Mouse (Mus musculus) C2C12 (cell line): ENCODE data around the gene Sec24b. TPM values are rescaled to one million over a fixed set of nuclear protein-coding genes. Genes with fewer than 3 reads are reported as not detected.

Experiments
- H3K27me3 ChIP-seq: one replicate; pipeline ENCODE4 v1.6.1; 2011; ENCODE audit not compliant: control insufficient read depth, insufficient read depth, insufficient read length
- H3K36me3 ChIP-seq: one replicate; pipeline ENCODE4 v1.6.1; 2011; ENCODE audit not compliant: control insufficient read depth, insufficient read depth
- H3K4me3 ChIP-seq: one replicate; pipeline ENCODE4 v1.5.1; 2011; ENCODE audit warnings: mild to moderate bottlenecking, control low read depth; ENCODE audit not compliant: poor library complexity, insufficient read depth, severe bottlenecking
- H3K79me2 ChIP-seq: one replicate; pipeline ENCODE4 v1.6.1; 2011; ENCODE audit not compliant: control insufficient read depth, insufficient read depth
- H3K79me3 ChIP-seq: one replicate; pipeline ENCODE4 v1.6.1; 2011; ENCODE audit warnings: low read depth, control low read depth
- H3ac ChIP-seq: one replicate; pipeline ENCODE3; 2011; ENCODE audit warnings: low read depth; ENCODE audit not compliant: control insufficient read depth, insufficient read length
- CEBPB ChIP-seq: IDR thresholded peaks from one replicate; pipeline ENCODE4 v1.6.1; 2011; ENCODE audit warnings: low read depth, mild to moderate bottlenecking, control low read depth, moderate library complexity
- CTCF ChIP-seq: IDR thresholded peaks from one replicate; pipeline ENCODE4 v1.5.1; 2011; ENCODE audit not compliant: control insufficient read depth, insufficient read depth, insufficient read length
- FOSL1 ChIP-seq: IDR thresholded peaks from one replicate; pipeline ENCODE4 v1.8.0; 2011; ENCODE audit warnings: mild to moderate bottlenecking, low read length; ENCODE audit not compliant: poor library complexity, insufficient read depth, severe bottlenecking
- MAX ChIP-seq: IDR thresholded peaks from one replicate; pipeline ENCODE4 v1.6.1; 2011; ENCODE audit warnings: mild to moderate bottlenecking, control low read depth
- MYOD1 ChIP-seq: IDR thresholded peaks from one replicate; pipeline ENCODE4 v1.6.1; 2011; ENCODE audit warnings: low read depth; ENCODE audit not compliant: control insufficient read depth, insufficient read length
- MYOG ChIP-seq: IDR thresholded peaks from one replicate; pipeline ENCODE4 v1.6.1; 2011; ENCODE audit not compliant: control insufficient read depth, insufficient read length; ENCODE audit errors: extremely low read depth
- USF1 ChIP-seq: IDR thresholded peaks from one replicate; pipeline ENCODE4 v1.6.1; 2011; ENCODE audit warnings: low read depth, mild to moderate bottlenecking, control low read depth, moderate library complexity
- polyA plus RNA-seq: library from polyadenylated mRNA; unstranded; fragments of >200 nt; fragmentation: generic; extraction: Trizol; gene quantifications from one replicate; pipeline ENCODE4 v1.2.1, GENCODE M21; 2012; ENCODE audit warnings: missing spikeins

The Sec24b gene
- polyA plus RNA-seq, 1 experiment: 30.2 TPM

- TF ChIP-seq CTCF (no peak), MYOG (no peak), MYOD1 (no peak), USF1 (no peak), MAX (no peak), FOSL1 (no peak), CEBPB (no peak)
- H3K4me3 ChIP-seq: no peak overlapping the region
- peaks cover 90% of the 10 kb centered on the region for H3K79me3 ChIP-seq
- H3K36me3 ChIP-seq: peaks cover 30% of the 10 kb centered on the region
- H3K27me3 ChIP-seq: no peaks in the 10 kb centered on the region
- H3ac ChIP-seq: no peak overlapping the region
- H3K79me2 ChIP-seq: peaks cover 92% of the 10 kb centered on the region
These were observed 8.6 kb downstream of the Sec24b start for GRCm38 (mm10) chr3:130052541-130053298.

GRCm38 (mm10) chr3:130052116-130052515, 9.2 kb downstream of the Sec24b start:
- Histone ChIP-seq H3K27me3 (no peaks in the 10 kb centered on the region), H3K79me2 (peaks cover 86% of the 10 kb centered on the region), H3ac (no peak overlapping the region), H3K4me3 (no peak overlapping the region), H3K79me3 (peaks cover 84% of the 10 kb centered on the region), H3K36me3 (peaks cover 29% of the 10 kb centered on the region)
- TF ChIP-seq MAX (no peak), USF1 (no peak), MYOD1 (no peak), CTCF (no peak), CEBPB (no peak), FOSL1 (no peak), MYOG (no peak)

- TF ChIP-seq MYOD1 (no peak), CTCF (no peak), USF1 (no peak), MAX (no peak), CEBPB (no peak), FOSL1 (no peak), MYOG (no peak)
These were observed 20.6 kb downstream of the Sec24b start for GRCm38 (mm10) chr3:130040711-130041110.

GRCm38 (mm10) chr3:130040017-130040416, 21.3 kb downstream of the Sec24b start:
- TF ChIP-seq MYOD1 (no peak), FOSL1 (no peak), MYOG (no peak), USF1 (no peak), CEBPB (no peak), CTCF (no peak), MAX (no peak)
- H3K27me3 ChIP-seq: no peaks in the 10 kb centered on the region
- H3K79me2 ChIP-seq: peaks cover 94% of the 10 kb centered on the region
- H3K79me3 ChIP-seq: peaks cover 66% of the 10 kb centered on the region
- H3K4me3 ChIP-seq: no peak overlapping the region
- peaks cover 40% of the 10 kb centered on the region for H3K36me3 ChIP-seq
- H3ac ChIP-seq: no peak overlapping the region

More at GRCm38 (mm10) chr3:130040711-130041110, 20.6 kb downstream of the Sec24b start:
- H3K4me3 ChIP-seq: no peak overlapping the region
- peaks cover 33% of the 10 kb centered on the region for H3K36me3 ChIP-seq
- H3K79me3 ChIP-seq: peaks cover 65% of the 10 kb centered on the region
- H3K27me3 ChIP-seq: no peaks in the 10 kb centered on the region
- H3K79me2 ChIP-seq: peaks cover 94% of the 10 kb centered on the region
- no peak overlapping the region for H3ac ChIP-seq

- peaks cover 70% of the 10 kb centered on the region for H3K36me3 ChIP-seq
- TF ChIP-seq CTCF: no peak
- TF ChIP-seq USF1: no peak
- TF ChIP-seq MAX: no peak
- no peak for TF ChIP-seq CEBPB
- no peak for TF ChIP-seq MYOD1
- no peak for TF ChIP-seq MYOG
- no peak for TF ChIP-seq FOSL1
These were observed 32.6 kb downstream of the Sec24b start for GRCm38 (mm10) chr3:130028741-130029140.

More at GRCm38 (mm10) chr3:130028741-130029140, 32.6 kb downstream of the Sec24b start:
- no peak overlapping the region for H3K4me3 ChIP-seq
- no peak overlapping the region for H3ac ChIP-seq
- no peaks in the 10 kb centered on the region for H3K27me3 ChIP-seq
- peaks cover 13% of the 10 kb centered on the region for H3K79me3 ChIP-seq
- H3K79me2 ChIP-seq: peaks cover 23% of the 10 kb centered on the region
